Mouse (Mus musculus) layer of hippocampus, adult 9-11 months (tissue): ENCODE data around the gene Dis3.

Experiments
- DNase-seq: peaks from one replicate; pipeline ENCODE4 v3.0.0; 2022

Gene Dis3

GRCm38 (mm10) chr14:99099267-99099966 is at the start of gene Dis3, which contains the start of gene Pibf1:
Dis3 (minus strand) TSS chr14:99099770.
Pibf1 (plus strand) TSS chr14:99099424.
- DNase-seq = peak; percentile 98

GRCm38 (mm10) chr14:99146841-99147240 is 47.3 kb upstream of the Dis3 start:
- DNase-seq = no peak

- peak; percentile 31 for DNase-seq
These were observed 42.4 kb upstream of the Dis3 start for GRCm38 (mm10) chr14:99141786-99142633.

GRCm38 (mm10) chr14:99140036-99140435 is 40.5 kb upstream of the Dis3 start:
- DNase-seq = no peak

GRCm38 (mm10) chr14:99136297-99136696 is 36.7 kb upstream of the Dis3 start:
- no peak for DNase-seq

- no peak for DNase-seq
These were observed 36.2 kb upstream of the Dis3 start for GRCm38 (mm10) chr14:99135761-99136160.

DNA sequence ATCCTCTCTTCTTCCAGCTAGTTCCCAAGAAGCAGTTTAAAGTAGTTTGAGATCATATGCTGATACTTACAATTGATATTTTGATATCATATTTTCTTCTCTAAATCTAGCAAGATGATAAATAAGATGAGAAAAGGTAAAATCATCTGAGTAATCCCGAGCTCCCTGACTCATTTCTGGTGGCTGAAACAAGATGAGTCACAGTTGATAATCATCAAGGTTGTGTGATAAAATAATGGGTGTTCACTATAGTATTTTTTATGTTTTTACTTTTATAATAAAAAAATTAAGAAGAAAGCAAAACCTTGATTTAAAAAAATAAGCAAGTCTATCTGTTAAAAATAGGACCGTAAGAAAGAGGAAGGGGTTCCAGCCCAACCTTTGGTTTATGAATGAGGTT is 34.5 kb upstream of the Dis3 start:
- no peak for DNase-seq

- DNase-seq = no peak
These were observed 29.5 kb upstream of the Dis3 start for GRCm38 (mm10) chr14:99129050-99129449.

DNA sequence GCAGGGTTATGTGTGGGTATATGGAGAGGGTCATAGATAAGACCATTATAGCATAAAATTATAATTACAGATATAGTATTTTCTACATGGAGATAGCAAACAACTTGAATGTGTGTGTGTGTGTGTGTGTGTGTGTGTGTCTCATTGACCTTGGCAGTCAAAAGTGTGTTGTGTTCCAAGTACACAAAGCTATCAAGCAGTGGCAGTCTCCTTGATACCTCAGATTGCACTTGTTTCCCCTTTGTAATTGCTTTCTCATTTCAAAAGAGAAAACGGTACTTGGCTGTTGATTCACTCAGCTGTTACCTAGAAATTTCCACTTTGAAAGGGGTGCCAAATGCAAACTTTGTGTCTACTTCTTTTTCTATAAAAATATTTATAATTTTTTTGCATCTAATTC is 27.9 kb upstream of the Dis3 start:
- DNase-seq = no peak

- DNase-seq = no peak
These were observed 27.1 kb upstream of the Dis3 start for GRCm38 (mm10) chr14:99126713-99127112.

DNA sequence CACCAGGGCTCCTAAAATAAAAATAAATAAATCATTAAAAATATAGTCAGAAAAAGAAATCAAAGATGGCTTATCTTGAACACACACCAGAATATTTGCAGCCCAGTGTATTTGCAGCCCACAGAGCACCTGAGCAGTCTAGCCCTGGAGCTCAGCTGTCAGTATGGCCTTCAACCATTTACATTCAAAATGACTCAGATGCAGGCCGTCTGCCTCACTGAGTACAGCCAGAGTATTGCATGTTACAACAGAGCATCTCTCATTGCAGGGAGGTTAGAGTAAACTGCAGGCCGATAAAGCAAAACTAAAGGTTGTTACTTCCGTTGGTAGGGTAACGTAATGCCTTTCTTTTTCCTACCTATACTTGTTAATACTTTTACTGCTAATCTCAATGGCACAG is 24.5 kb upstream of the Dis3 start:
- DNase-seq = no peak

DNA sequence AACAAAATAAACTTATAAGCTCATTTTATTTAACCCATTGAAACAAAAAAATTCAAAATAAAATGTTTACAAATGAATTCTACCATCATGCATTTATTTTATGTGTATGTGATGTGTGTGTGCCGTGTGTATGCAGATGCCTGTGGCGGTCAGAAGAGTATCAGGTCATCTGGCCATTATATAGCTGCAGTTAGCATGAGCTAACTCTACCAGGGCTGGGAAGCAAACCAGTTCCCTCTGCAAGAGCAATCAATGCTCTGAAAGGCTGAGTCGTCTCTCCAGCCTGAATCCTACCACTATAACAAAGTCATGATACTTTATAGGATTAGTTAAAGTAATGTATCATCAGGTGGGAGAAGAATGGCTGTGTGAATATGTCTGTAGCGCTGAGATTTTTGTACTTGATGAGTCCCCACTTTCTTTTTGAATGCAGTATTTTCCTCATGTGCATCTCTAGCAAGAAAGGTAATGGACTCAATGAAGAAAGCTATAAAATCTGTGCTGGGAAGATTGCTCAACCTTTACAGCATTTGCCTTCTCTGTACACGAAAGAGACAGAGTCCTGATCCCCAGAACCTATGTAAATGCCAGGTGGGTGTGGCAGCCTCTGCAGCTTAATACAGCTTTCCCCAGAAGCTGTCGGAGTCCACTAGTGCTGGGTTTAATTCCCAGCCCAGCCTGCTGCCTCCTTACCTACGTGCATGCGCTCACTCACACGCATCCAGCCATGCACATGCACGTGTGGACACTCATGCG is 22.2 kb upstream of the Dis3 start:
- no peak for DNase-seq

GRCm38 (mm10) chr14:99117576-99117975 is 18.0 kb upstream of the Dis3 start:
- DNase-seq = no peak

DNA sequence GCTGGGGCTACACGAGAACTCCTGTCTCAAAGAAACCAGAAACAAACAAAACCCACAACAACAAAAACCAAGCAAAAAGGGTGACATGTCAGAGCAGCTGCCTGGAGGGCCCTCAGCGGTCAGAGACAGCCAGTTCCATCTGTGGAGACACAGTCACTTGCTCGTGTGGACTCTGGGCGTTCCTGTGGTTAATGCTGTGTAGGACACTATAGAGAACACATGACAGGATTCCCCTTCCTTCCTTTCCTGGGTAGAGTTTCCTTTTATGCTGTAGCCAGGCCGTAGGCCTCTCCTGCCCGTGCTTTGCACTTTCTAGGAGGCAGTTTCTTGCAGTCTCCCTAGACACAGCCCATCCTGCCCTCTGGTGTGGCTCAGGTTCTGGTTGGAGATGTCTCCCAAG is 9.2 kb upstream of the Dis3 start:
- DNase-seq = no peak

DNA sequence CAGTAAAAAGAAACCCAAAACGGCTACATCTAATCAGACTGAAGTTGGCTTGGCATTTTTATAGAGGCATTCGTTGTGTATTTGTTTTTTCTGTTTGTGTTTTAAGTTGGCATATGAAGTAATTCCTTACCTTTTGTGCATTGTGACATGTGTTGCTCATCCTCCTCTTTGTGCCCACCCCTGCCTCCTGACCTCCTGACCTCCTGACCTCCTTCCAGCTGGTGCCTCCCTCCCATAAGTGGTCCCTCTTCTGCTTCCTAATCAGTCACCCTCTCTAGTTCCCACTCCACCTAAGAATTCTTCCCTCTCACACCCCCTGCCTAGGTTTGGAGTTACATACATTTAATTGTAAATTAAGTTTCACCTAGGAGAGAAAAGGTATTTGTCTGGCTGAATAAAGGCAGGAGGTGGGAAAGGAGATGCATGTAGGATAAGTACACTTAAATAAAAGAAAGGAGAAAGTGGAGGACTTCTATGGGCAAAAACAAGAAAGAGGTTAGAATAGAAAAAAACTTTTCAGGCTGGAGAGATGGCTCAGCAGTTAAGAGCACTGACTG is 8.1 kb upstream of the Dis3 start:
- no peak for DNase-seq

- no peak for DNase-seq
These were observed 7.1 kb upstream of the Dis3 start for GRCm38 (mm10) chr14:99106671-99107070.

DNA sequence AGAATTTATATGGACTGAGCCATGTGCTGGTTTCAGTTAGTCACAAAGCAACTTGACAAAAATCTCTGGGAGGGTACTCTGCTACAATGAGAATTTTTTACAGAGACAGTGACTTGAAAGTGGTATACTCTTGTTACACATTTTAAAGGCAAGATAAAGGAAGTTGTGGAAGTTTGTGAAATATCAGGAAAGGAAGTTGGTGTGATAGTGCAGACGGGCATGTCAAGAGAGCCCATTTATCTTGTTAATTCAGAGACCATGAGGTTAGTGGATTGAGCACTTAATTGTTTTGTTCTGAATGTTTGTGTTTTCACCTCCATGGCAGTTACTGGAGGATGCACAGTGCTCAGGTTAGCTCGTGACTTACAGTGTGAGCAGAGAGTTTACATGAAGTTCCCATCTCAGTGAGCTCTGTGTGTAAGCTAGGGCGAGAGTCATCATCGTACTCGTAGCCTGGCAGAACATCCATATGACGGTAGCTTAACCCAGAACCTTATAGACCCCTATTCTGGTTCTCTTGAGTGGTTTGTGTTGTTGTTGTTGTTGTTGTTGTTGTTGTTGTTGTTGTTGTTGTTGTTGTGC is 5.1 kb upstream of the Dis3 start:
- no peak for DNase-seq

- DNase-seq = no peak
These were observed 3.5 kb upstream of the Dis3 start for GRCm38 (mm10) chr14:99103050-99103449.

DNA sequence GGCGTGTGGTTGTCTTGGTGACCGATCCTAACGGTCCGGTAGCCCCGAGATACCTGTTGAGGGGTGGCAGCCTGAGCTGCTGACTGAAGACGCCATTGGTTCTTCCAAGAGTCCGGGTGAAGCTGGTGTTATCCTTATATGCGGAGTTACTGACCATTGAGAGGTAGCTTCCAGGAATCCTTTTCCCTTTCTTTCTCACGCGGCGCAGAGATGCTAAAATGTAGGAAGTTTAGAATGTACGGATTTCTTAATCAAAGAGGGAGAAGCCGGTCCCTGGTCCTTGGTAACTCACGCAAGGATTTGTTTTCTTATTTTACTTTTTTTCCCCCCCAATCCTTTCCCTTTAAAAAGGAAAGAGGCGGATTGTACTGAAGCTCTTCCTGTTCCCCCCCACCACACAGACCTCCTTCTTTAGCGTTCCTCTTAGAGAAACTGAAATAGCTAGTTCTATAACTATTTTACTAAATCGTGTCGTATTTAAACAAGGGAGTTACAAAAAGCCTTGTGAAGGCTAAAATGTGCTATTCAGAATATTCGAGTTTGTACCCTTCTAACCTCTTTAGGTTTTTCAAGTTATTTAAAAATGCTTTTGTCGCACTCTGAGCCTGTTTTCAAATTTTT is 507 bp upstream of the Dis3 start:
- DNase-seq = no peak

DNA sequence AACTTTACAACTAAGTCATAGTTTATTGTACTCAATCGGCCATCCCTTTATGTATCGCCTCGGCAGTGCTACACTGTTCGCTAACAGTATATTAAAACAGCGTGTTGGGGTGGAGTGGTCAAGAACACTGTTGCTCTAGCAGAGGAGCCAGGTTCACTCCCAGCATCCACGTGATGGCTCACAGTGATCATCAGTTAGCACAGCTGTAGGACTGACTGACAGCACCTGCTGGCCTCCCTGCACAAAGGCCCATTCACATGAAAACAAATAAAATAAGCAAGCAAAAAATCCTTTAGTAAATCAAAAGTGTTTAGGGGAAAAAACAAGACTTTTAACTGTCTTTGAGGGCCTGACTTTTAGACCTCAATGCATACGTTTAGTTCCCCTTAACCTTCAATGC is 10.6 kb downstream of the Dis3 start:
- no peak for DNase-seq

- no peak for DNase-seq
These were observed 28.4 kb downstream of the Dis3 start for GRCm38 (mm10) chr14:99071146-99071545.

DNA sequence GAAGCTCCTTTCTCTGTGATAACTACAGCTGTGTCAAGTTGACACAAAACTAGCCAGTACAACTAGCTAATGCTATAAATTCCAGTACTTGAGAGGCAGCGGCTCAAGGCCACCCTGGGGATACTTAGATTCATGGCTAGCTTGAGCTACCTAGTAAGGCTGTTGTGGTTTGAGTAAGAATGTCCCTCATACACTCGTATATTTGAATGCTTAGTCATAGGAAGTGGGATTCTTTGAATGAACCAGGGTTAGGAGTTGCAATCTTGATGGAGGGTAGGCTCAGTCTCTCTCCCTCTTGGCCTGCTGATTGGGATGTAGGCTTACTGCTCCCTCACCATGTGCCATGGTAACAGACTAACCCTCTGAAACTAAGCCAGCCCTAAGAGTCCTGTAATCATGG is 36.5 kb downstream of the Dis3 start:
- no peak for DNase-seq
